Mouse (Mus musculus) kidney, postnatal 0 days (tissue): Measurements from ENCODE around the gene Iqschfp. TPM values are rescaled to one million over a fixed set of nuclear protein-coding genes. Genes with fewer than 3 reads are reported as not detected.
A peak's percentile ranks its signal among the peaks of the same experiment; 100 is the strongest.

Experiments used
- ATAC-seq: fragments of 200-750 bp; cut with Nextera tagmentation; replicated peaks from 2 replicates; pipeline ENCODE4 v1.8.0; 2017; ENCODE audit warnings: low read depth, moderate number of reproducible peaks, moderate TSS enrichment, moderate library complexity; ENCODE audit not compliant: low FRiP score
- DNase-seq: peaks from one replicate; pipeline ENCODE4 v3.0.0-alpha.2; 2016; ENCODE audit warnings: low spot score
- H3K27ac ChIP-seq: fragments of 300-500 bp; sonication (generic); 2 replicates; pipeline ENCODE4 v1.5.1; 2014; ENCODE audit warnings: mild to moderate bottlenecking
- H3K27me3 ChIP-seq: fragments of 300-500 bp; sonication (generic); 2 replicates; pipeline ENCODE4 v1.6.1; 2014; ENCODE audit warnings: low read length, mixed read lengths; ENCODE audit not compliant: insufficient read depth
- H3K36me3 ChIP-seq: fragments of 300-500 bp; sonication (generic); 2 replicates; pipeline ENCODE4 v1.6.1; 2014; ENCODE audit warnings: low read length, mixed read lengths; ENCODE audit not compliant: insufficient read depth
- H3K4me1 ChIP-seq: fragments of 300-500 bp; sonication (generic); replicated peaks from 2 replicates; pipeline ENCODE4 v1.6.1; 2014; ENCODE audit warnings: antibody characterized with exemption, low read length, mixed read lengths; ENCODE audit not compliant: insufficient read depth
- H3K4me2 ChIP-seq: fragments of 300-500 bp; sonication (generic); 2 replicates; pipeline ENCODE4 v1.6.1; 2014; ENCODE audit warnings: mild to moderate bottlenecking, low read length, moderate library complexity, mixed read lengths
- H3K4me3 ChIP-seq: fragments of 300-500 bp; sonication (generic); replicated peaks from 2 replicates; pipeline ENCODE4 v1.5.1; 2014; ENCODE audit warnings: low read depth, low read length
- H3K9ac ChIP-seq: fragments of 300-500 bp; sonication (generic); 2 replicates; pipeline ENCODE4 v1.6.1; 2014; ENCODE audit warnings: low read depth, low read length
- H3K9me3 ChIP-seq: fragments of 300-500 bp; sonication (generic); replicated peaks from 2 replicates; pipeline ENCODE4 v1.6.1; 2016; ENCODE audit warnings: low read length, inconsistent platforms, mixed read lengths
- CTCF ChIP-seq: IDR thresholded peaks from 2 replicates; pipeline ENCODE4 v1.5.1; 2016; ENCODE audit warnings: antibody characterized with exemption, low read depth, mild to moderate bottlenecking, moderate library complexity
- WGBS: fragments of 180-500 bp; shearing (Covaris S2); extraction: QIAGEN DNeasy Blood & Tissue Kit; methylation state at CpG from one replicate; pipeline ENCODE4 v1.1.7; 2014; 5-methylcytosine and 5-hydroxymethylcytosine counted together
- polyA plus RNA-seq: library from polyadenylated mRNA; unstranded; fragments of >200 nt; fragmentation: Nextera tagmentation; extraction: Ambion mirVana; gene quantifications from 2 replicates; pipeline ENCODE4 v1.2.1, GENCODE M21; 2015

The Iqschfp gene
- polyA plus RNA-seq, 1 experiment from 2014 or later: 0.05 TPM

- H3K4me1 ChIP-seq: no peaks in the 10 kb centered on the region
- TF ChIP-seq CTCF: peak; percentile 79
- no peaks in the 10 kb centered on the region for H3K9me3 ChIP-seq
- no peak overlapping the region for H3K27ac ChIP-seq
- 10% methylated on average over 7 of the region's 7 CpGs for WGBS
- DNase-seq: peak; percentile 90
- H3K4me3 ChIP-seq: peak overlapping the region; percentile 25
- peak; percentile 78 for ATAC-seq
- H3K4me2 ChIP-seq: peak overlapping the region; percentile 54
- no peaks in the 10 kb centered on the region for H3K36me3 ChIP-seq
- H3K27me3 ChIP-seq: no peaks in the 10 kb centered on the region
- H3K9ac ChIP-seq: no peak overlapping the region
These were observed 651.0 kb downstream of the Iqschfp start for GRCm38 (mm10) chr3:68542944-68543501.

- no peaks in the 10 kb centered on the region for H3K36me3 ChIP-seq
- H3K27ac ChIP-seq: no peak overlapping the region
- H3K4me3 ChIP-seq: no peak overlapping the region
- ATAC-seq (peak; percentile 38; the same call in 1 of the 2 replicates), DNase-seq (no peak)
- H3K27me3 ChIP-seq: no peaks in the 10 kb centered on the region
- no peak overlapping the region for H3K4me2 ChIP-seq
- H3K9ac ChIP-seq: no peak overlapping the region
- H3K4me1 ChIP-seq: no peaks in the 10 kb centered on the region
- no peak for TF ChIP-seq CTCF
- 45% methylated on average over 7 of the region's 7 CpGs for WGBS
- no peaks in the 10 kb centered on the region for H3K9me3 ChIP-seq
These were observed 652.8 kb downstream of the Iqschfp start for GRCm38 (mm10) chr3:68544811-68545210.

GRCm38 (mm10) chr3:68545898-68546297, 653.9 kb downstream of the Iqschfp start:
- Histone ChIP-seq H3K27ac (no peak overlapping the region), H3K9me3 (no peaks in the 10 kb centered on the region), H3K4me3 (no peak overlapping the region), H3K4me2 (no peak overlapping the region), H3K9ac (no peak overlapping the region), H3K4me1 (no peaks in the 10 kb centered on the region), H3K27me3 (no peaks in the 10 kb centered on the region), H3K36me3 (no peaks in the 10 kb centered on the region)
- 64% methylated on average over 6 of the region's 6 CpGs for WGBS
- no peak for ATAC-seq
- DNase-seq: no peak
- no peak for TF ChIP-seq CTCF

- ATAC-seq: no peak
- no peak for DNase-seq
- H3K4me2 ChIP-seq: no peak overlapping the region
- no peaks in the 10 kb centered on the region for H3K4me1 ChIP-seq
- H3K4me3 ChIP-seq: no peak overlapping the region
- TF ChIP-seq CTCF: no peak
- H3K9me3 ChIP-seq: no peaks in the 10 kb centered on the region
- no peaks in the 10 kb centered on the region for H3K27me3 ChIP-seq
- H3K27ac ChIP-seq: no peak overlapping the region
- WGBS: 55% methylated on average over 4 of the region's 4 CpGs
- no peak overlapping the region for H3K9ac ChIP-seq
- H3K36me3 ChIP-seq: no peaks in the 10 kb centered on the region
These were observed 663.1 kb downstream of the Iqschfp start for GRCm38 (mm10) chr3:68555087-68555662.

- no peak for TF ChIP-seq CTCF
- Histone ChIP-seq H3K4me3 (no peak overlapping the region), H3K9ac (no peak overlapping the region), H3K27me3 (no peaks in the 10 kb centered on the region), H3K9me3 (no peaks in the 10 kb centered on the region), H3K27ac (no peak overlapping the region), H3K4me2 (no peak overlapping the region), H3K4me1 (no peaks in the 10 kb centered on the region), H3K36me3 (no peaks in the 10 kb centered on the region)
- 91% methylated on average over 9 of the region's 9 CpGs for WGBS
- ATAC-seq (no peak), DNase-seq (no peak)
These were observed 664.9 kb downstream of the Iqschfp start for GRCm38 (mm10) chr3:68556891-68557290.

GRCm38 (mm10) chr3:68558744-68559143, 666.7 kb downstream of the Iqschfp start:
- 74% methylated on average over 6 of the region's 6 CpGs for WGBS
- DNase-seq: no peak
- ATAC-seq: no peak

More at GRCm38 (mm10) chr3:68558744-68559143, 666.7 kb downstream of the Iqschfp start:
- no peaks in the 10 kb centered on the region for H3K27me3 ChIP-seq
- no peak overlapping the region for H3K9ac ChIP-seq
- TF ChIP-seq CTCF: no peak
- H3K36me3 ChIP-seq: no peaks in the 10 kb centered on the region
- H3K4me1 ChIP-seq: no peaks in the 10 kb centered on the region
- no peaks in the 10 kb centered on the region for H3K9me3 ChIP-seq
- H3K27ac ChIP-seq: no peak overlapping the region
- H3K4me2 ChIP-seq: no peak overlapping the region
- H3K4me3 ChIP-seq: no peak overlapping the region
